Mouse (Mus musculus): ENCODE results near the gene Hes2.

DNA sequence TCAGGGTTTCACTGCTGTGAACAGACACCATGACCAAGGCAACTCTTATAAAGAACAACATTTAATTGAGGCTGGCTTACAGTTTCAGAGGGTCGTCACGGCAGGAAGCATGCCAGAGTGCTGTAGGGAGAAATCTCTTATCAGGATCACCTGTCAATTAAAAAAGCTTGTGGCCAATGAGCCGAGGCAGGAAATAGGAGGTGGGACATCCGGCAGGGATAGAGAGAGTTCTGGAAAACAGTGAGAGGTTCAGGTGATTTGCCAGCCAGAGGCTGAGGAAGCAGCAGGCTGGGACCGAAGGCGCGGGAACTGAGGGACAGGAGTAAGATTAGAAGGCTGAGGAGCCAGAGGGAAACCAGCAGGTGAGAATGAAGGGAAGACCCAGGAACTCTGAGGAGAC, 10.4 kb downstream of the Hes2 start:
- TF ChIP-seq CTCF (IDR thresholded peaks at IDR 0.05; ENCODE audit: low read depth) (no peak), EP300 (IDR thresholded peaks at IDR 0.05; ENCODE audit: low read depth) (no peak)
